Mouse (Mus musculus) gastrocnemius, postnatal 25 days (tissue): ENCODE data around the gene Tars. TPM values are rescaled to one million over a fixed set of nuclear protein-coding genes. Genes with fewer than 3 reads are reported as not detected.

Experiments used
- DNase-seq: peaks from one replicate; pipeline ENCODE4 v3.0.0; 2022
- long read RNA-seq, 2 experiments: library from polyadenylated mRNA; stranded (forward); transcript quantifications; one replicate each; pipeline ENCODE4 v2.0.0; 2021
- total RNA-seq, 2 experiments: library from RNA; stranded (reverse); gene quantifications; 1 replicate in 1 of 2; 2 replicates in 1 of 2; pipeline ENCODE4 v1.2.3; 2021

The Tars gene
- total RNA-seq: 10 to 100 TPM; 27.0 to 32.9 TPM
- long read RNA-seq, experiment 1, full-length matches to known transcripts: 18 of 26 reads
- long read RNA-seq, experiment 1, partial matches to known transcripts: 6 of 26 reads
- long read RNA-seq, experiment 1, other reads (novel, unspliced or antisense): 2 of 26 reads
- long read RNA-seq, experiment 2, full-length matches to known transcripts: 54 of 63 reads
- long read RNA-seq, experiment 2, partial matches to known transcripts: 7 of 63 reads
- long read RNA-seq, experiment 2, other reads (novel, unspliced or antisense): 2 of 63 reads

GRCm38 (mm10) chr15:11399356-11400067, at the start of gene Tars:
Gene Tars (minus strand): TSS chr15:11399665.
- DNase-seq: peak; percentile 98

- DNase-seq: peak; percentile 52
Observed at GRCm38 (mm10) chr15:11437361-11437760, 37.9 kb upstream of the Tars start.

GRCm38 (mm10) chr15:11436709-11437280, 37.3 kb upstream of the Tars start:
- peak; percentile 24 for DNase-seq

GRCm38 (mm10) chr15:11426899-11427298, 27.4 kb upstream of the Tars start:
- no peak for DNase-seq

GRCm38 (mm10) chr15:11413484-11413883, 14.0 kb upstream of the Tars start:
- DNase-seq: no peak

GRCm38 (mm10) chr15:11412542-11412941, 13.1 kb upstream of the Tars start:
- DNase-seq: no peak

GRCm38 (mm10) chr15:11411846-11412245, 12.4 kb upstream of the Tars start:
- no peak for DNase-seq

- DNase-seq: no peak
Observed at GRCm38 (mm10) chr15:11408155-11408826, 8.8 kb upstream of the Tars start.

GRCm38 (mm10) chr15:11407381-11407780, 7.9 kb upstream of the Tars start:
- no peak for DNase-seq

GRCm38 (mm10) chr15:11406769-11407168, 7.3 kb upstream of the Tars start:
- no peak for DNase-seq

- no peak for DNase-seq
Observed at GRCm38 (mm10) chr15:11398676-11399350, 652 bp downstream of the Tars start.

GRCm38 (mm10) chr15:11396421-11396820, 3.0 kb downstream of the Tars start:
- DNase-seq: no peak

- DNase-seq: no peak
Observed at GRCm38 (mm10) chr15:11392903-11393302, 6.6 kb downstream of the Tars start.

- DNase-seq: no peak
Observed at GRCm38 (mm10) chr15:11383796-11384195, 15.7 kb downstream of the Tars start.

GRCm38 (mm10) chr15:11382585-11382984, 16.9 kb downstream of the Tars start:
- DNase-seq: no peak

- no peak for DNase-seq
Observed at GRCm38 (mm10) chr15:11380616-11381015, 18.8 kb downstream of the Tars start.

GRCm38 (mm10) chr15:11380087-11380530, 19.4 kb downstream of the Tars start:
- DNase-seq: no peak

GRCm38 (mm10) chr15:11379431-11380086, 19.9 kb downstream of the Tars start:
- no peak for DNase-seq

- no peak for DNase-seq
Observed at GRCm38 (mm10) chr15:11370477-11371085, 28.9 kb downstream of the Tars start.

GRCm38 (mm10) chr15:11369572-11369971, 29.9 kb downstream of the Tars start:
- no peak for DNase-seq

GRCm38 (mm10) chr15:11364795-11365194, 34.7 kb downstream of the Tars start:
- no peak for DNase-seq
